15 mouse cellular contexts compared by ENCODE assay signal in genomic region chr6:58849356-58849755, GRCm38 (mm10). TPM values are rescaled to one million over a fixed set of nuclear protein-coding genes. Genes with fewer than 3 reads are reported as not detected.
"Had no signal": no experiment of that assay in that cellular context is flagged by ENCODE, and none has a peak within 500 bp of the region (broad histone marks: within the 10 kb centered on the region; RNA-seq: fewer than 3 reads in every experiment).

No protein-coding gene starts in this region.

- H3K9me3 ChIP-seq: kidney, embryonic 15.5 days; liver, embryonic 13.5 days had no signal

- H3K27ac ChIP-seq: kidney, embryonic 15.5 days; left cerebral cortex, adult 2 months; liver, embryonic 13.5 days had no signal

- H3K4me2 ChIP-seq: kidney, embryonic 15.5 days; liver, embryonic 13.5 days had no signal

- H3K4me3 ChIP-seq: kidney, embryonic 15.5 days; left cerebral cortex, adult 2 months; liver, embryonic 13.5 days had no signal

- H3K36me3 ChIP-seq: kidney, embryonic 15.5 days; liver, embryonic 13.5 days had no signal

- ATAC-seq: midbrain, embryonic 16.5 days had no signal

- H3K9ac ChIP-seq: kidney, embryonic 15.5 days; liver, embryonic 13.5 days had no signal

- DNase-seq: kidney, postnatal 10 days; kidney, postnatal 36 days; layer of hippocampus, postnatal 36 days; liver, embryonic 13.5 days; lung, adult 2 months; lung, postnatal 14 days; lung, postnatal 4 days; thymus, adult 18-20 months; thymus, postnatal 36 days had no signal

- H3K27me3 ChIP-seq: kidney, embryonic 15.5 days; liver, embryonic 13.5 days had no signal

RNA-seq across cellular contexts. Expression of gene Nap1l5, which starts 57.5 kb away (rescaled TPM):
- total RNA-seq: megakaryocyte progenitor cell, adult 5-6 weeks; megakaryocyte-erythroid progenitor cell, adult 5-6 weeks had no signal
- polyA plus RNA-seq: liver, adult 2 months had no signal
